Mouse (Mus musculus) hindbrain, postnatal 0 days (tissue): ENCODE data around the gene Sprn. TPM values are rescaled to one million over a fixed set of nuclear protein-coding genes. Genes with fewer than 3 reads are reported as not detected.
A peak's percentile ranks its signal among the peaks of the same experiment; 100 is the strongest.

Experiments
- ATAC-seq: fragments of 200-750 bp; cut with Nextera tagmentation; 2 replicates; pipeline ENCODE4 v1.8.0; 2017; ENCODE audit warnings: mild to moderate bottlenecking, moderate TSS enrichment, moderate library complexity
- DNase-seq: peaks from one replicate; pipeline ENCODE4 v3.0.0-alpha.2; 2015; ENCODE audit warnings: low spot score
- H3K27ac ChIP-seq: fragments of 300-500 bp; sonication (generic); 2 replicates; pipeline ENCODE4 v1.5.1; 2014; ENCODE audit warnings: mild to moderate bottlenecking
- H3K27me3 ChIP-seq: fragments of 300-500 bp; sonication (generic); 2 replicates; pipeline ENCODE4 v1.6.1; 2014; ENCODE audit warnings: low read length, mixed read lengths; ENCODE audit not compliant: insufficient read depth
- H3K36me3 ChIP-seq: fragments of 300-500 bp; sonication (generic); 2 replicates; pipeline ENCODE4 v1.6.1; 2014; ENCODE audit warnings: low read length, mixed read lengths; ENCODE audit not compliant: insufficient read depth
- H3K4me1 ChIP-seq: fragments of 300-500 bp; sonication (generic); 2 replicates; pipeline ENCODE4 v1.6.1; 2014; ENCODE audit warnings: antibody characterized with exemption, low read length, mixed read lengths; ENCODE audit not compliant: insufficient read depth
- H3K4me2 ChIP-seq: fragments of 300-500 bp; sonication (generic); 2 replicates; pipeline ENCODE4 v1.6.1; 2014; ENCODE audit warnings: low read depth, mild to moderate bottlenecking, low read length, moderate library complexity, mixed read lengths
- H3K4me3 ChIP-seq: fragments of 300-500 bp; sonication (generic); 2 replicates; pipeline ENCODE4 v1.5.1; 2014; ENCODE audit warnings: low read length
- H3K9ac ChIP-seq: fragments of 300-500 bp; sonication (generic); replicated peaks from 2 replicates; pipeline ENCODE4 v1.6.1; 2014; ENCODE audit warnings: mild to moderate bottlenecking, low read length, moderate library complexity, mixed read lengths
- H3K9me3 ChIP-seq: fragments of 300-500 bp; sonication (generic); 2 replicates; pipeline ENCODE4 v1.6.1; 2016; ENCODE audit warnings: low read length, mixed read lengths
- CTCF ChIP-seq: IDR thresholded peaks from 2 replicates; pipeline ENCODE4 v1.5.1; 2016; ENCODE audit warnings: antibody characterized with exemption, control low read depth, low read depth
- WGBS: fragments of 180-500 bp; shearing (Covaris S2); extraction: QIAGEN DNeasy Blood & Tissue Kit; methylation state at CpG from one replicate; pipeline ENCODE4 v1.1.7; 2014; 5-methylcytosine and 5-hydroxymethylcytosine counted together
- polyA plus RNA-seq: library from polyadenylated mRNA; unstranded; fragments of >200 nt; fragmentation: Nextera tagmentation; extraction: Ambion mirVana; gene quantifications from 2 replicates; pipeline ENCODE4 v1.2.1, GENCODE M21; 2015
- total RNA-seq: library from RNA; depleted of rRNA; stranded (reverse); fragments of >200 nt; gene quantifications from 2 replicates; pipeline ENCODE4 v1.2.3, GENCODE M21; 2014

Sprn gene
- total and polyA plus RNA-seq, 2 experiments from 2014 or later: 29.9 to 64.7 TPM

- no peak for ATAC-seq
- Histone ChIP-seq H3K4me2 (no peak overlapping the region), H3K4me3 (no peak overlapping the region), H3K4me1 (peaks cover 4% of the 10 kb centered on the region; the same call in 1 of the 2 replicates), H3K27me3 (no peaks in the 10 kb centered on the region), H3K27ac (no peak overlapping the region), H3K36me3 (no peaks in the 10 kb centered on the region), H3K9me3 (no peaks in the 10 kb centered on the region), H3K9ac (no peak overlapping the region)
- DNase-seq: no peak
- no peak for TF ChIP-seq CTCF
- WGBS: 84% methylated on average over 2 of the region's 2 CpGs
Observed at GRCm38 (mm10) chr7:140120484-140120883, 34.2 kb downstream of the Sprn start.

- H3K9me3 ChIP-seq: no peaks in the 10 kb centered on the region
- 4% methylated on average over 28 of the region's 28 CpGs for WGBS
- H3K4me2 ChIP-seq: peak within 1 kb of the TSS; percentile 69
- H3K9ac ChIP-seq: peak within 1 kb of the TSS; percentile 81
- peak; percentile 97 for ATAC-seq
- H3K27me3 ChIP-seq: no peaks in the 10 kb centered on the region
- DNase-seq: peak; percentile 90
- H3K4me1 ChIP-seq: peaks cover 4% of the 10 kb centered on the region; the same call in 1 of the 2 replicates
- peak within 1 kb of the TSS; percentile 71 for H3K4me3 ChIP-seq
- TF ChIP-seq CTCF: no peak
- H3K27ac ChIP-seq: peak within 1 kb of the TSS; percentile 86
- no peaks in the 10 kb centered on the region; the same call in 1 of the 2 replicates for H3K36me3 ChIP-seq
Observed at GRCm38 (mm10) chr7:140116329-140117054, 38.2 kb downstream of the Sprn start, which contains the start of gene Echs1. Gene Echs1 (minus strand): TSS chr7:140116476.

- Histone ChIP-seq H3K9me3 (no peaks in the 10 kb centered on the region), H3K4me3 (peak within 1 kb of the TSS; percentile 71), H3K27ac (peak within 1 kb of the TSS; percentile 86), H3K4me1 (peaks cover 4% of the 10 kb centered on the region; the same call in 1 of the 2 replicates), H3K27me3 (no peaks in the 10 kb centered on the region), H3K9ac (peak within 1 kb of the TSS; percentile 81), H3K4me2 (peak within 1 kb of the TSS; percentile 69), H3K36me3 (peaks cover 5% of the 10 kb centered on the region)
- ATAC-seq: peak; percentile 70
- whole genome bisulfite sequencing: 3% methylated on average over 23 of the region's 23 CpGs
- DNase-seq: peak; percentile 68
- TF ChIP-seq CTCF: no peak
Observed at GRCm38 (mm10) chr7:140115583-140116328, 38.9 kb downstream of the Sprn start, which contains the start of gene Paox. Gene Paox (plus strand): TSS chr7:140115799.

DNA sequence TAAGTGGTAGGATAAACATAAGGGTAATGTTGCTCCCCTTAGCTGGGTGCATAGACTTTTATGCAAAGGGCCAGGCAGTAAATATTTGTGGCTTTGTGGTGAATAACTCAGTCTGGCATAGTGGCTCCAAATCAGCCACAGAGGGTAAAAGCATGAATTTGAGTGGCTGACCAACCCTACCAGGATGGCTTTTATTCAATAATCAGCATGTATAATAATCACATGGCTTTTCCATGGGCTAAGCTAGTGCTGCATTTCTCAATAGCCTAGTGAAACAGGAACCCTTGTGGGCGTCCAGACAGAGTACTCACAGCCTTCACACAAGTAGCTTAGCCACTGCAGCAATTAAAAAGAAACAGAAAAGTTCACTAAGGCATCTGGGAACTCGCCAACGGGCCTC lies 42.7 kb downstream of the Sprn start:
- Histone ChIP-seq H3K36me3 (peaks cover 25% of the 10 kb centered on the region), H3K27me3 (no peaks in the 10 kb centered on the region), H3K27ac (no peak overlapping the region), H3K4me3 (no peak overlapping the region), H3K9me3 (no peaks in the 10 kb centered on the region), H3K4me2 (no peak overlapping the region), H3K4me1 (peaks cover 1% of the 10 kb centered on the region; the same call in 1 of the 2 replicates), H3K9ac (no peak overlapping the region)
- WGBS: 46% methylated on average over 3 of the region's 3 CpGs
- ATAC-seq (no peak), DNase-seq (no peak)
- TF ChIP-seq CTCF: no peak

GRCm38 (mm10) chr7:140104009-140104408 lies 50.7 kb downstream of the Sprn start:
- ATAC-seq (no peak), DNase-seq (no peak)
- Histone ChIP-seq H3K36me3 (peaks cover 4% of the 10 kb centered on the region; the same call in 1 of the 2 replicates), H3K27me3 (no peaks in the 10 kb centered on the region), H3K4me2 (no peak overlapping the region), H3K9me3 (no peaks in the 10 kb centered on the region), H3K9ac (no peak overlapping the region), H3K4me1 (peaks cover 8% of the 10 kb centered on the region), H3K4me3 (no peak overlapping the region), H3K27ac (no peak overlapping the region)
- 84% methylated on average over 4 of the region's 4 CpGs for WGBS
- no peak for TF ChIP-seq CTCF

GRCm38 (mm10) chr7:140101993-140102860 lies 52.5 kb downstream of the Sprn start, which contains the start of gene Fuom:
Gene Fuom (minus strand): TSS chr7:140102441.
- DNase-seq (peak; percentile 86), ATAC-seq (peak; percentile 90)
- H3K9ac ChIP-seq: peak within 1 kb of the TSS; percentile 52
- peak within 1 kb of the TSS; percentile 40 for H3K4me3 ChIP-seq
- 1% methylated on average over 30 of the region's 30 CpGs for WGBS
- H3K9me3 ChIP-seq: no peaks in the 10 kb centered on the region
- H3K4me1 ChIP-seq: peaks cover 8% of the 10 kb centered on the region
- H3K36me3 ChIP-seq: no peaks in the 10 kb centered on the region
- peak within 1 kb of the TSS; percentile 66 for H3K4me2 ChIP-seq
- TF ChIP-seq CTCF: no peak
- peak within 1 kb of the TSS; percentile 74; the same call in 1 of the 2 replicates for H3K27ac ChIP-seq
- no peaks in the 10 kb centered on the region for H3K27me3 ChIP-seq
